Mouse (Mus musculus) bone marrow, adult 2 months (tissue): ENCODE data around the gene Faap20. TPM values are rescaled to one million over a fixed set of nuclear protein-coding genes. Genes with fewer than 3 reads are reported as not detected.

Source experiments
- H3K27ac ChIP-seq: fragments of 200-500 bp; 2 replicates; pipeline ENCODE4 v1.5.1; 2012; ENCODE audit warnings: low read depth, mild to moderate bottlenecking, control low read depth, inconsistent platforms, low read length; ENCODE audit not compliant: control insufficient read depth, poor library complexity, insufficient read depth
- H3K4me1 ChIP-seq: fragments of 200-500 bp; 2 replicates; pipeline ENCODE4 v1.6.1; 2011; ENCODE audit warnings: low read length; ENCODE audit not compliant: control insufficient read depth, insufficient read depth
- H3K4me3 ChIP-seq: fragments of 200-500 bp; replicated peaks from 2 replicates; pipeline ENCODE3; 2011; ENCODE audit warnings: mild to moderate bottlenecking, low read depth, low read length, control low read depth; ENCODE audit not compliant: control insufficient read depth
- CTCF ChIP-seq: fragments of 200-500 bp; IDR thresholded peaks from 2 replicates; pipeline ENCODE4 v1.5.1; 2011; ENCODE audit warnings: low read length, control low read depth; ENCODE audit not compliant: control insufficient read depth, insufficient read depth
- POLR2A ChIP-seq: fragments of 200-500 bp; IDR thresholded peaks from 2 replicates; pipeline ENCODE4 v1.6.1; 2011; ENCODE audit warnings: low read depth, mild to moderate bottlenecking, control low read depth, low read length, borderline replicate concordance; ENCODE audit not compliant: control insufficient read depth
- WGBS: fragments of 180-500 bp; shearing (Covaris S2); methylation state at CpG from one replicate; pipeline ENCODE4 v1.1.7; 2018; 5-methylcytosine and 5-hydroxymethylcytosine counted together
- polyA plus RNA-seq: library from polyadenylated mRNA; stranded (reverse); fragments of >200 nt; gene quantifications from 2 replicates; pipeline ENCODE4 v1.2.4, GENCODE M21; 2011; ENCODE audit warnings: low replicate concordance; ENCODE audit not compliant: missing spikeins, insufficient read depth, insufficient read length

The Faap20 gene
- polyA plus RNA-seq, 1 experiment, result 29.3 TPM

DNA sequence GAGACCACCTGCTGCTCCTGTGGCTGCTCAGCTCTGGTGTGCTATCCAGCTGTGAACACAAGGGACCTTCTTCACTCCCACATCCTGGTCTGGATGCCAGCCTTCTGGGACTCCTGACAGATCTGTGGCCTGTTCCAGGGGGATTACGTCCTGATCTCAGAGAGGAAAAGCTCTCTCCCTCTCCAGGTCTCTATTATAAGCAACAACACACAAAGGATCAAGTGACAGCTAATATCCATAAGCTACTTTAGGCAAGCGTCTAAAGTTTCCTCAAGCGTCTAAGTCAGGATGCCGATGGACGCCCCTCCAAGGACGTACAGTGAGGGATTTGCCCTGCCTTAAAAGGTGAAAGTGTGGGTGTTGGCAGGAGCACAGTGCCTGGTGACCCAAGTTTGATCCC, 32.6 kb downstream of the Faap20 start:
- no peaks in the 10 kb centered on the region for H3K4me1 ChIP-seq
- no peak overlapping the region for H3K27ac ChIP-seq
- WGBS, result 94% methylated on average over 6 of the region's 6 CpGs
- no peak overlapping the region for H3K4me3 ChIP-seq
- TF ChIP-seq POLR2A (no peak), CTCF (no peak)

DNA sequence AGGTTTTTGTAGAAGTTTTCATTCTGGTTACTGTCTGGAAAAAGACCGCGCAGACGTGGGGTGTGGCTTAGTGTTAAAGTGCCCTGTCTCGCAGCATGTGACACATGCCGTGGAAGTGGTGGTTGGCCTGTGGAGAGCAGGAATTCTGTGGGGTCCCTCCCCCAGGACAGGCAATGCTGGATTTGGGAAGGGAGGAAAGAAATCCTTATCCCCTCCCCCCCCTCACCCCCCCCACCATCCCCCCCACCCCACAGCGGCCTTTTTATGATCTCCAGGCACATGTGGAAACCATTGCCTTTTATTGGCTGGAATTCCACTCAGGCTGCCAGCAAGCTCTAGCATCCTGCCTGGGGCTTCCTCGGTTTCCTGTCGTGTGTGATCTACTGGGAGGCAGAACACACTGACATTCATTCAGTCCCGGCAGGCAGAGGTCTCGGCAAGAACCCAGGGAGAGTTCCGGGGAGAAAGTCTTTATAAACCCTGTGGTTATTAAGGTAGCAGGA, 33.5 kb downstream of the Faap20 start:
- 28% methylated on average over 11 of the region's 11 CpGs for WGBS
- TF ChIP-seq POLR2A, result no peak
- Histone ChIP-seq H3K27ac (no peak overlapping the region), H3K4me1 (no peaks in the 10 kb centered on the region), H3K4me3 (no peak overlapping the region)

DNA sequence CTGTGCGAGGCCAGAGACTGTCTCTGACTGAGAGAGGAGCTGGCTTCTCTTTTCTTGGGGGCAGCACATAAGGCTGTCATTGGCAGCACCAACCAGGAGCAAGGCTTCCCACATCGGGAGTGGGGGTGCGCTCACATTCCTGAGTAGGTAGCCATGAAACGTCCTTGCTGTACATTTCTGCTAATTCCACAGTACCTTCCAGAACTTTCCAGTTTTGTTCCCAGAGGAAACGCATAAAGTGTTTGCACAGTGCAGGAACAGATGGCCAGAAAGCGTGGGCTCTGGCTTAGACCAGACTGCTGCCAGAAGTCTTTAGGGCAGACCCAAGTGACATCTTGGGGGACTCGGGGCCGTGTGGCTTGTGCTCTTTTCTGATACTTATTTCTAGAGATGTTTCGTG, 34.0 kb downstream of the Faap20 start:
- 37% methylated on average over 9 of the region's 9 CpGs for WGBS
- H3K27ac ChIP-seq, result no peak overlapping the region
- TF ChIP-seq CTCF (no peak), POLR2A (no peak)
- no peak overlapping the region for H3K4me3 ChIP-seq
- H3K4me1 ChIP-seq, result no peaks in the 10 kb centered on the region

DNA sequence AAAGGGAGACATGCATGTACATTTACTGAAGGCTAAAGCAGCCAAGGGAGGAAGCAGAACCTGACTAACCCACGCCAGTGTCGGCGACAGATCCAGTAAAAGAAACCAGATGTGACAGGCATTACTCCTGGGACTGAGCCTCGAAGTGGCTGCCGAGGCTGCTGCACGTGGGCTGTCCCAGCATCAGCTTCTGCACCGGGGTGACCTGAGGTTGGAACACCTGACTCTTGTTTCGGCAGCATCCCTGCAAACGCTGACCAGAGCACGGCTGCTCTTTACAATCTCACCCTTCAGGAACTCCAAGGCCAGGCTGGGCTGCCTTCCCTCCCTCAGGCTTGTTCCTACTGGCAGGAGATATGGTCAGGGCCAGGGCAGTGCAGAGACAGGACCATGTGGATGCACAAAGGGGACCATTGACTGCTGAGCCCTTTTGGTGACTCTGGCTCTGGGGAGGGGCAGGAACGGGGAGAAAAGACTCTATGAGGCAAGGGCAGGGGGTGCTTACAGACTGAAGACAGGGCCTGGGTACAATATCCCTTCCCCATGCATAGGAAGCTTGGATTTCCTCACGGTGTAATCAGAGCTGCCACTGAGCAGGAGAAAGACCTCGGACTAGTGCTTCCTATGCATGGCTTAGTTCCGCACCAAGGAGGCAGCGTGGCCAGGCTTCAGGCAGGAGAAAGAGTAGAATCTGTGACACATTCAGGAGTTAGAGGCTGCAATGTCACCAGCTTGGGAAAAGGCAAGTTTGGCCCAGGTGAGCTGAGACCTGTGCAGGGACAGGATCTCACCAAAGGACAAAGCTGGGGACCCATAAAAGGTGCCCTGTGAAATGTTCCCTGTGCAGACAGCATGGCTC, 35.1 kb downstream of the Faap20 start:
- 60% methylated on average over 15 of the region's 15 CpGs for WGBS
- H3K4me3 ChIP-seq, result no peak overlapping the region
- TF ChIP-seq CTCF, result no peak
- TF ChIP-seq POLR2A, result no peak
- H3K27ac ChIP-seq, result no peak overlapping the region
- H3K4me1 ChIP-seq, result no peaks in the 10 kb centered on the region

DNA sequence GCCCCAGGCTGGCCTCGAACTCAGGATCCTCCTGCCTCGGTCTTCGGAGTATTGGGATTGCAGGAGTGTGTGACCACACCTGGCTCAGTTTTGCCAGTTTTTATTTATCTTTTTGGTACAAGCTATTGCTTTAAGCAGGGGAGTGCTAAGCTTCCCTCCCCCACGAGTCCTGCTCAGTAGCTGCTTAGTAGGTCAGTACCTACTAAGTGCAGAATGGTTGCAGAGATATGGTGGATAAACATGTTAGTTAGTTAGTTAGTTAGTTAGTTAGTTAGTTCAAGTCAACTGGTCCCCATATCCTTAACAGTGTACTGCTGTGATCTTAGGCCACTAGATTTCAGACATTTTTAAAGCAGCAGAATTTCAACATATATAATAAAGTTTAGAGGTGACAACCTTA, 36.5 kb downstream of the Faap20 start:
- TF ChIP-seq POLR2A (no peak), CTCF (no peak)
- WGBS, result 76% methylated on average over 4 of the region's 4 CpGs
- H3K4me1 ChIP-seq, result no peaks in the 10 kb centered on the region

DNA sequence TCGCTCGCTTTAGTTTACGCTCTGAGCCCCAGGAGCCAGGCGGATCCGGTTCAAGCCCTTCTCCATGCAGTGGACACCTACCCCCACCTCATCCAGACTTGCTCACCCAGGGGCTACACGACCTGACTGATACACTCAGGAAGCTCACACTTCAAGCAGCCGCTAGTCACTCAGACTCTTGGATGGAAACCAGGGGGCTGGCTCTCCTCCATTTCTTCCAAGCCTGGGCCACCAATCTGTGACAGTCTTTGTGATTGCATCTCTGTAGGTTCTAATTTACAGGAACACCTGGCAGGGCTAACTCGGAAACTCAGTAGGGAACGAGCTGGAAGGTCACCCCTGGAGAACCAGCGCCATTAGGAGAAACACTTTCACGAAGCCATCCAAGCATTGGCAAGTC, 38.1 kb downstream of the Faap20 start:
- Histone ChIP-seq H3K4me3 (no peak overlapping the region), H3K27ac (no peak overlapping the region), H3K4me1 (no peaks in the 10 kb centered on the region; the same call in 1 of the 2 replicates)
- WGBS, result 81% methylated on average over 11 of the region's 11 CpGs
- no peak for TF ChIP-seq CTCF
- no peak for TF ChIP-seq POLR2A

More for the DNA sequence above, 36.5 kb downstream of the Faap20 start:
- Histone ChIP-seq H3K27ac (no peak overlapping the region), H3K4me3 (no peak overlapping the region)

DNA sequence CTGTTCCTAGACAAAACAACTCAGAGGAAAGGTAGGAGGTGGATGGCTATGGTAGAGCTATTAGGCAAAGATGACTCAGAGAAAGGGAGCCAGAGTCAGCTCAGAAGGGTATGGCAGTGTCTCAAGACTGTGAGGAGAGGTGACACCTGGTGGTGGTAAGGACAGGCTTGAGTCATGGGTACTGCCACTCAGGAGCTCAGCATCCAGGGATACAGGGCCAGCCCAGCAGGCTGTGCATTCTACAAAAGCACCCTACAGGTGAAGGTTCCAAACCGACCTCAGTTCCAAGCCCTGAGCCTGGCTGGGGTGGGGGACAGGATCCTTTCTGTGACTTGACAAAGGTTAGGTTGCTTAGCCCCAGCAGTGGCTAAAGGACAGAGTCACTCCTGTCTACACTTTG, 39.0 kb downstream of the Faap20 start:
- H3K4me3 ChIP-seq, result no peak overlapping the region
- TF ChIP-seq CTCF (no peak), POLR2A (no peak)
- 70% methylated on average over 1 of the region's 1 CpGs for WGBS
- H3K27ac ChIP-seq, result no peak overlapping the region
- no peaks in the 10 kb centered on the region; the same call in 1 of the 2 replicates for H3K4me1 ChIP-seq

DNA sequence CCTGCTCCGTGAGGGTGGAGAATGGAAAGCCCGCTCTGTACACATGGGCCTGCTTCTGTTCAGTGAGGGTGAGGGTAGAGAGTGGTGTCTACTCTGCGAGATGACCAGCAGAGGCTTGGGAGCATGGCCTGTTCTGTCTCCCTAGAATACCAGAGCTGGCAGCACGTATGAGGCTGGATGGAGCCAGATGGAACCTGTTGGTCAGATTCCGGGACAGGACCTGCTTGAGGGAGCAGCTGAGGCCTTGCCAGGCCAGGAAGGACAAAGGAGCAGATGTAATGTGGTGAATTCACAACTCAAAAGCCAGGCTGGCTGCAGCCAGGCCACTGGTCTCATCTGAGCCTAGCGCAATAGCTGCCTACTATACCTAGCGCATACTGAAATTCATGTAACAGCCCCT, 40.4 kb downstream of the Faap20 start:
- Histone ChIP-seq H3K4me1 (no peaks in the 10 kb centered on the region; the same call in 1 of the 2 replicates), H3K4me3 (no peak overlapping the region), H3K27ac (no peak overlapping the region)
- TF ChIP-seq POLR2A, result no peak
- TF ChIP-seq CTCF, result no peak
- WGBS, result 81% methylated on average over 7 of the region's 7 CpGs
